Mouse (Mus musculus): ENCODE results near the gene Cel. TPM values are rescaled to one million over a fixed set of nuclear protein-coding genes. Genes with fewer than 3 reads are reported as not detected.

The Cel gene
- polyA plus RNA-seq, 1 experiment from 2014 or later, result not detected

DNA sequence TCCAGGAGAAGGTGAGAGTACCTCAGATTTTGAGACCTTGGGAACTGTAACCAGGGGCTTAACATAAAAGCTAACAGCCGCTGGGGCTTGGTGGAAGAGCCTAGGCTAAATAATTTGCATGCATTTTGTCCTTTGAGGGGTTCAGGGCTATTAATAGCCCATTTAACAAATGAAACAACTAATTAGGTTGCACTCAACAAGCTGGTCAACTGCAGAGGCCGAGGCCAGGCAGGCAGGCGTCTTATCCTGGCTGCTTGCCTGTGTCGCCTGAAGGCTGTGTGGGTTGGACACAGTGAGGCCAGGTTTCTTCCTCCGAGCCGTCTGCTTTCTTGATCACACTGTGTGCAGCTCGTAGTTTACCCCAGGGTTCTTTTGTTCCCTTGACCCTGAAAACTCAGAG lies 27.6 kb downstream of the Cel start:
- Histone ChIP-seq H3K4me3 (replicated peaks; ENCODE audit: low read length) (no peak overlapping the region), H3K27ac (peak overlapping the region; percentile 88), H3K9ac (peak overlapping the region; percentile 78; the same call in 1 of the 2 replicates), H3K4me2 (replicated peaks) (peak overlapping the region; percentile 84), H3K36me3 (replicated peaks; ENCODE audit: control insufficient read depth, insufficient read depth) (0 out of 2 replicates have a peak, but pooled peaks cover 1% of the 10 kb centered on the region), H3K27me3 (ENCODE audit: control insufficient read depth, insufficient read depth, low read length) (no peaks in the 10 kb centered on the region), H3K4me1 (replicated peaks; ENCODE audit: control insufficient read depth, insufficient read depth, low read length) (peaks cover 88% of the 10 kb centered on the region), H3K9me3 (ENCODE audit: control insufficient read depth, low read length) (no peaks in the 10 kb centered on the region)
- no peak for ATAC-seq (ENCODE audit: low FRiP score)
- 24% methylated on average over 7 of the region's 7 CpGs for WGBS
- DNase-seq (ENCODE audit: low spot score), result no peak

DNA sequence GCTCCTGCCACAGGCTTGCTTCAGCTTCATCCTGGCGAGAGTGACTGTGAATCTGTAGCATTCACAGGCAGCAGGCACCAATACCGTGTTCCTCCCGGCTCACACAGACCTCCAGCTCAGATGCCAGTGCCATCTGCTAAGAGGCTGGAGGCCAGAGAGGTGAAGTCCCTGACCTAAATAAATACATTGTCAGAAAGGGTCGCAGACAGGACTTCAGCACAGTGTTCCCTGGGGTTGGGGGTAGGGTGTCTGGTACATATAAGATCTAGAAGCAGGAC lies 28.0 kb downstream of the Cel start:
- Histone ChIP-seq H3K9me3 (ENCODE audit: control insufficient read depth, low read length) (no peaks in the 10 kb centered on the region), H3K4me3 (replicated peaks; ENCODE audit: low read length) (peak overlapping the region; percentile 50; the same call in 1 of the 2 replicates), H3K9ac (peak overlapping the region; percentile 78), H3K27me3 (ENCODE audit: control insufficient read depth, insufficient read depth, low read length) (no peaks in the 10 kb centered on the region), H3K36me3 (replicated peaks; ENCODE audit: control insufficient read depth, insufficient read depth) (no peaks in the 10 kb centered on the region), H3K27ac (peak overlapping the region; percentile 88), H3K4me2 (replicated peaks) (peak overlapping the region; percentile 84), H3K4me1 (replicated peaks; ENCODE audit: control insufficient read depth, insufficient read depth, low read length) (peaks cover 90% of the 10 kb centered on the region)
- DNase-seq (ENCODE audit: low spot score) (no peak), ATAC-seq (ENCODE audit: low FRiP score) (no peak)
- 18% methylated on average over 4 of the region's 4 CpGs for WGBS

GRCm38 (mm10) chr2:28534436-28535262 lies 28.6 kb downstream of the Cel start:
- H3K27me3 ChIP-seq (ENCODE audit: control insufficient read depth, insufficient read depth, low read length), result no peaks in the 10 kb centered on the region
- peak overlapping the region; percentile 84 for H3K4me2 ChIP-seq (replicated peaks)
- ATAC-seq (ENCODE audit: low FRiP score), result peak; percentile 28; the same call in 1 of the 2 replicates
- peak overlapping the region; percentile 78 for H3K9ac ChIP-seq
- WGBS, result 25% methylated on average over 11 of the region's 11 CpGs
- DNase-seq (ENCODE audit: low spot score), result no peak
- H3K4me1 ChIP-seq (replicated peaks; ENCODE audit: control insufficient read depth, insufficient read depth, low read length), result peaks cover 89% of the 10 kb centered on the region
- H3K27ac ChIP-seq, result peak overlapping the region; percentile 88
- peak overlapping the region; percentile 50 for H3K4me3 ChIP-seq (replicated peaks; ENCODE audit: low read length)
- H3K9me3 ChIP-seq (ENCODE audit: control insufficient read depth, low read length), result no peaks in the 10 kb centered on the region
- no peaks in the 10 kb centered on the region for H3K36me3 ChIP-seq (replicated peaks; ENCODE audit: control insufficient read depth, insufficient read depth)

- ATAC-seq (ENCODE audit: low FRiP score) (no peak), DNase-seq (ENCODE audit: low spot score) (no peak)
- H3K4me2 ChIP-seq (replicated peaks), result peak overlapping the region; percentile 84
- peak overlapping the region; percentile 88 for H3K27ac ChIP-seq
- H3K36me3 ChIP-seq (replicated peaks; ENCODE audit: control insufficient read depth, insufficient read depth), result no peaks in the 10 kb centered on the region
- peaks cover 89% of the 10 kb centered on the region for H3K4me1 ChIP-seq (replicated peaks; ENCODE audit: control insufficient read depth, insufficient read depth, low read length)
- peak overlapping the region; percentile 78 for H3K9ac ChIP-seq
- WGBS, result 49% methylated on average over 7 of the region's 7 CpGs
- no peaks in the 10 kb centered on the region for H3K27me3 ChIP-seq (ENCODE audit: control insufficient read depth, insufficient read depth, low read length)
- H3K4me3 ChIP-seq (replicated peaks; ENCODE audit: low read length), result peak overlapping the region; percentile 50
- H3K9me3 ChIP-seq (ENCODE audit: control insufficient read depth, low read length), result no peaks in the 10 kb centered on the region
Observed at GRCm38 (mm10) chr2:28533901-28534435, 29.2 kb downstream of the Cel start.

- Histone ChIP-seq H3K4me3 (replicated peaks; ENCODE audit: low read length) (peak overlapping the region; percentile 50), H3K4me2 (replicated peaks) (peak overlapping the region; percentile 84), H3K9ac (peak overlapping the region; percentile 78), H3K4me1 (replicated peaks; ENCODE audit: control insufficient read depth, insufficient read depth, low read length) (peaks cover 85% of the 10 kb centered on the region), H3K27me3 (ENCODE audit: control insufficient read depth, insufficient read depth, low read length) (no peaks in the 10 kb centered on the region), H3K36me3 (replicated peaks; ENCODE audit: control insufficient read depth, insufficient read depth) (no peaks in the 10 kb centered on the region), H3K27ac (peak overlapping the region; percentile 88), H3K9me3 (ENCODE audit: control insufficient read depth, low read length) (no peaks in the 10 kb centered on the region)
- peak; percentile 91 for ATAC-seq (ENCODE audit: low FRiP score)
- 3% methylated on average over 49 of the region's 49 CpGs for WGBS
- DNase-seq (ENCODE audit: low spot score), result peak; percentile 82
Observed at GRCm38 (mm10) chr2:28532938-28533771, 30.0 kb downstream of the Cel start.

DNA sequence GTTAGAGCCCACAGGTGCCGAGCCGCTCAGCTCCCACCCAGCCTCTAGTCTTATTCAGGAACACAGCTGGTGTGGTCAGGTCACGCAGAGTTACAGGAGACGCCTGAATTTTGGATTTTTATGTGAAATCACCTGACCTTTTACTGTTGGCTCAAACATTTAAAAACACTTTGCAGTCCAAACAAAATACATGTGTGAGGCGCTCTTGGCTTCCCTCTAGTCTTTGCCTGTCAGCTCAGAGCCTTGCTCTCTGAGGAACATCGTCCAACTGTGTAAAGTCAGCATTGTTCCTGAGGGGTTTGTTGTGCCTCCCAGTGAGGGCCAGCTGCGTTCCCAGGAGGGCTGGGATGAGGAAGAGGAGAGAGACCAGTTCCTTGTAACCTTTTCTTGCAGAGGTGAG lies 32.9 kb downstream of the Cel start:
- 61% methylated on average over 7 of the region's 7 CpGs for WGBS
- no peak overlapping the region for H3K27ac ChIP-seq
- no peak for ATAC-seq (ENCODE audit: low FRiP score)

DNA sequence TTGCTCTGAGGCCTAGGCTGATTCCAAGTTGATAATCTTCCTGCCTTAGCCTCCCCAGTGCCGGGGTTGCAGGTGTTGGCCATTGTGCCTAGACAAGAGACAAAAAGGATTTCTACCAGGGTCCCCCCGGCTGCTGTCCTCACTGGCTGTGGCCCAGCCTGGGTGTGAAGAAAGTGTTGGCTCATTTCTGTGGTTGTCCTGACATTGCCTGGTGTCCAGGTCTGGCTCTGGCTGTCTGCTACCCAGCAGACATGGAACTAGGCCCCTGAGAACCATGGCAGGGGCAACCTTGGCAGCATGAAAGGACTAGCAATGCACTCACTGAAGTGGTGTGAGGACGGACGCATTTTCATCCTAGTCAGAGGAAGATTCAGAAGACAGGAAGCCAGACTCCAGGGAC lies 33.3 kb downstream of the Cel start:
- Histone ChIP-seq H3K36me3 (replicated peaks; ENCODE audit: control insufficient read depth, insufficient read depth) (no peaks in the 10 kb centered on the region), H3K27me3 (ENCODE audit: control insufficient read depth, insufficient read depth, low read length) (no peaks in the 10 kb centered on the region), H3K4me2 (replicated peaks) (no peak overlapping the region), H3K4me1 (replicated peaks; ENCODE audit: control insufficient read depth, insufficient read depth, low read length) (peaks cover 71% of the 10 kb centered on the region), H3K27ac (no peak overlapping the region), H3K9ac (no peak overlapping the region; the same call in 1 of the 2 replicates), H3K9me3 (ENCODE audit: control insufficient read depth, low read length) (no peaks in the 10 kb centered on the region), H3K4me3 (replicated peaks; ENCODE audit: low read length) (no peak overlapping the region)
- DNase-seq (ENCODE audit: low spot score) (no peak), ATAC-seq (ENCODE audit: low FRiP score) (no peak)
- WGBS, result 73% methylated on average over 4 of the region's 4 CpGs

More for the DNA sequence above, 32.9 kb downstream of the Cel start:
- no peak overlapping the region for H3K4me3 ChIP-seq (replicated peaks; ENCODE audit: low read length)
- H3K4me1 ChIP-seq (replicated peaks; ENCODE audit: control insufficient read depth, insufficient read depth, low read length), result peaks cover 71% of the 10 kb centered on the region
- H3K9ac ChIP-seq, result no peak overlapping the region
- no peak overlapping the region for H3K4me2 ChIP-seq (replicated peaks)
- no peaks in the 10 kb centered on the region for H3K36me3 ChIP-seq (replicated peaks; ENCODE audit: control insufficient read depth, insufficient read depth)
- no peaks in the 10 kb centered on the region for H3K9me3 ChIP-seq (ENCODE audit: control insufficient read depth, low read length)
- no peaks in the 10 kb centered on the region for H3K27me3 ChIP-seq (ENCODE audit: control insufficient read depth, insufficient read depth, low read length)
- DNase-seq (ENCODE audit: low spot score), result no peak

DNA sequence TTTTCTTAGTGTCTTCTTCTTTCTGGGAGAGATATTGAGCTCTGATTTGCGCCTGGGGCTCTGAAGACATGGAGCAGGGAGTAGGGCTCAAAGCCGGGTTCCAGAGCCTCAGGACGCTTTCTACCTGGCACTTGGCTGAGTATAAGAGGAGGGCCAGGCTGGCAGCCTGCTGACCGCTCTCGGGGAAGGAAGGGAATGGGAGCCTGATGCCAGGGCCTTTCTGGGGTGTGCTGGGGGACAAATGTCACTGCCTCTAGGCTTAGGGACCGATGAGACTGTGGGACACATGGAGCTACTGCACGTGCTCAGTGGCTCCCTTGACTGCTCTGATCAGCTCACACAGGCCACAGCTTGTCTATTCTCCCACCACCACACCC lies 34.9 kb downstream of the Cel start:
- Histone ChIP-seq H3K4me3 (replicated peaks; ENCODE audit: low read length) (no peak overlapping the region), H3K9me3 (ENCODE audit: control insufficient read depth, low read length) (no peaks in the 10 kb centered on the region), H3K4me2 (replicated peaks) (no peak overlapping the region), H3K27me3 (ENCODE audit: control insufficient read depth, insufficient read depth, low read length) (no peaks in the 10 kb centered on the region), H3K27ac (no peak overlapping the region), H3K9ac (no peak overlapping the region), H3K4me1 (replicated peaks; ENCODE audit: control insufficient read depth, insufficient read depth, low read length) (peaks cover 61% of the 10 kb centered on the region), H3K36me3 (replicated peaks; ENCODE audit: control insufficient read depth, insufficient read depth) (no peaks in the 10 kb centered on the region)
- DNase-seq (ENCODE audit: low spot score) (no peak), ATAC-seq (ENCODE audit: low FRiP score) (no peak)
- WGBS, result 80% methylated on average over 7 of the region's 7 CpGs
